Mouse (Mus musculus) lung, postnatal 0 days (tissue): Measurements from ENCODE around the gene Asb11.

Experiments used
- CTCF ChIP-seq: IDR thresholded peaks from 2 replicates; pipeline ENCODE4 v1.5.1; 2016; ENCODE audit warnings: antibody characterized with exemption, mild to moderate bottlenecking
- EP300 ChIP-seq: IDR thresholded peaks from 2 replicates; pipeline ENCODE4 v1.6.1; 2016; ENCODE audit warnings: antibody characterized with exemption, mild to moderate bottlenecking, control low read depth

DNA sequence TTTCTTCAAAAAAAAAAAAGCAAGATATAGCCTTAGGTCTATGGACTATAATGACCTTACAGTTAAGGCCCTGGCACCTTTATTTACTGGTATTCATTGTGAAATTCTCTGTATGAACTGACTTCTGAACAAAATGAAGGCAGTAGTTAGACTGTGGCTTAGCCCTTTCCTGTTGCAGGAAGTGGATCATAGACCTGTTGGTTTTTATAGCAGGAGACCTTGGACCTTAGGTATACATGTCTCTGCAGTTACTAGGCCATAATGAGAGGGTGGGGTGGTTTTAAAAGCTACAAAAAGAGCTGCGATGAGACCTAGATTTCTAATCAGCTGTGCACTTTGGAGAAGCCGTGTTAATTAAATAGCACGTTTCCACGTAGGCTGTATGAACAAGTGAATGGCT lies 9.5 kb upstream of the Asb11 start:
- TF ChIP-seq CTCF (no peak), EP300 (no peak)
